Comparison of ENCODE assay signal across 13 mouse cellular contexts in the genomic region with DNA sequence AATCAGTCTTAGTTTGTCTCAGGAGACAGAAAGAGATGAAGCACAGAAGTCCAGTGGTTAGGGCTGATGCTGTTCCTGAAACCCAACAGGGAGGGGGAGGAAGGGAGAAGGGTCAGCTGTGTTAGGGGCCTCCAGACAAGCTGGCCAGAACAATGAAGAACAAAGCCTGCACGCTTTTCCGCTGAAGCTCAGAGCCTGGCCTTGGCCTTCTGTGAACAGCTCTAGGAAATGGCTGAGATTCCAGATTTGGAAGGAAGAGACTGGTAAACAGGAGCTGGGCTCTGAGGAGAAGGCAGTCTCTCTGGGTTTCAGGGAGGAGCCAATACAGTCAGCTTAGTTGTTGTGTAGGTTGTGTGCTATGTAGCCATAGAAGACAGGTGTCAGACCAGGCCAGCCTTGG. TPM values are rescaled to one million over a fixed set of nuclear protein-coding genes. Genes with fewer than 3 reads are reported as not detected.
DNase-seq lines count a peak whose midpoint lies in the region; ATAC-seq and TF ChIP-seq lines count a peak whose summit lies in the region.
"Had no signal": no experiment of that assay in that cellular context is flagged by ENCODE, and none has a peak within 500 bp of the region (broad histone marks: within the 10 kb centered on the region; RNA-seq: fewer than 3 reads in every experiment).

No protein-coding gene starts in this region.

- no peaks in the 10 kb centered on the region for H3K27me3 ChIP-seq in embryonic facial prominence, embryonic 14.5 days (replicated peaks; ENCODE audit: control insufficient read depth, insufficient read depth, low read length)
- H3K27me3 ChIP-seq in embryonic facial prominence, embryonic 10.5 days (replicated peaks; ENCODE audit: low read depth, poor library complexity, severe bottlenecking) = peaks cover 3% of the 10 kb centered on the region; the same call in 1 of the 2 replicates
- no peaks in the 10 kb centered on the region for H3K27me3 ChIP-seq in intestine, postnatal 0 days (replicated peaks; ENCODE audit: control insufficient read depth, insufficient read depth, low read length)
- H3K27me3 ChIP-seq in lung, embryonic 15.5 days = no peaks in the 10 kb centered on the region
- H3K27me3 ChIP-seq: midbrain, embryonic 15.5 days had no signal

- TF ChIP-seq CTCF in intestine, postnatal 0 days (IDR thresholded peaks at IDR 0.05; ENCODE audit: low read depth) = no peak

- no peak overlapping the region for H3K9ac ChIP-seq in embryonic facial prominence, embryonic 14.5 days (ENCODE audit: low read depth, low read length)
- H3K9ac ChIP-seq in intestine, postnatal 0 days (ENCODE audit: low read depth, low read length) = no peak overlapping the region
- no peak overlapping the region for H3K9ac ChIP-seq in lung, embryonic 15.5 days
- H3K9ac ChIP-seq: midbrain, embryonic 15.5 days had no signal

- H3K36me3 ChIP-seq in embryonic facial prominence, embryonic 14.5 days (ENCODE audit: control insufficient read depth, insufficient read depth, low read length) = no peaks in the 10 kb centered on the region
- no peaks in the 10 kb centered on the region for H3K36me3 ChIP-seq in embryonic facial prominence, embryonic 10.5 days (replicated peaks)
- H3K36me3 ChIP-seq in intestine, postnatal 0 days (ENCODE audit: control insufficient read depth, insufficient read depth) = no peaks in the 10 kb centered on the region
- no peaks in the 10 kb centered on the region for H3K36me3 ChIP-seq in lung, embryonic 15.5 days
- H3K36me3 ChIP-seq: midbrain, embryonic 15.5 days had no signal

- WGBS in embryonic facial prominence, embryonic 14.5 days = 69% methylated on average over 2 of the region's 2 CpGs
- WGBS in embryonic facial prominence, embryonic 10.5 days = 76% methylated on average over 2 of the region's 2 CpGs
- WGBS in intestine, postnatal 0 days = 85% methylated on average over 2 of the region's 2 CpGs
- 62% methylated on average over 2 of the region's 2 CpGs for WGBS in lung, embryonic 15.5 days

- peak; percentile 34 for DNase-seq in embryonic facial prominence, embryonic 14.5 days (ENCODE audit: low spot score)
- no peak for DNase-seq in embryonic facial prominence, embryonic 10.5 days (ENCODE audit: low spot score)
- no peak for DNase-seq in spleen, adult 12 weeks (ENCODE audit: low spot score)
- no peak for DNase-seq in urinary bladder, adult 2 months (ENCODE audit: low spot score)
- DNase-seq in right cerebral cortex, postnatal 36 days (ENCODE audit: low spot score in 2 of 2) = no peak
- DNase-seq: gastrocnemius, postnatal 14 days; left cerebral cortex, postnatal 4 days had no signal

- no peak overlapping the region for H3K4me3 ChIP-seq in embryonic facial prominence, embryonic 14.5 days (ENCODE audit: low read depth, low read length)
- H3K4me3 ChIP-seq in embryonic facial prominence, embryonic 10.5 days = no peak overlapping the region
- no peak overlapping the region for H3K4me3 ChIP-seq in brown adipose tissue, adult 24 weeks (ENCODE audit: insufficient read depth, low read depth, low read length)
- no peak overlapping the region for H3K4me3 ChIP-seq in intestine, postnatal 0 days (ENCODE audit: low read depth, low read length)
- no peak overlapping the region for H3K4me3 ChIP-seq in lung, embryonic 15.5 days
- H3K4me3 ChIP-seq: midbrain, embryonic 15.5 days had no signal

- no peaks in the 10 kb centered on the region for H3K9me3 ChIP-seq in embryonic facial prominence, embryonic 14.5 days (ENCODE audit: control insufficient read depth, low read length)
- no peaks in the 10 kb centered on the region for H3K9me3 ChIP-seq in embryonic facial prominence, embryonic 10.5 days
- no peaks in the 10 kb centered on the region for H3K9me3 ChIP-seq in intestine, postnatal 0 days (ENCODE audit: control insufficient read depth)
- H3K9me3 ChIP-seq in lung, embryonic 15.5 days = no peaks in the 10 kb centered on the region
- H3K9me3 ChIP-seq: midbrain, embryonic 15.5 days had no signal

- no peak overlapping the region for H3K27ac ChIP-seq in embryonic facial prominence, embryonic 14.5 days (replicated peaks; ENCODE audit: low read depth, low read length)
- H3K27ac ChIP-seq in embryonic facial prominence, embryonic 10.5 days (replicated peaks) = no peak overlapping the region
- peak overlapping the region; percentile 98 for H3K27ac ChIP-seq in brown adipose tissue, adult 24 weeks (replicated peaks; ENCODE audit: low read depth, low read length)
- 0 out of 2 replicates have a peak overlapping the region, but pooled peaks have one; percentile 58 for H3K27ac ChIP-seq in intestine, postnatal 0 days (ENCODE audit: low read depth, low read length)
- H3K27ac ChIP-seq in lung, embryonic 15.5 days = no peak overlapping the region
- H3K27ac ChIP-seq: midbrain, embryonic 15.5 days had no signal

- H3K4me1 ChIP-seq in embryonic facial prominence, embryonic 14.5 days (ENCODE audit: control insufficient read depth, insufficient read depth, low read length) = no peaks in the 10 kb centered on the region
- 0 out of 2 replicates have a peak, but pooled peaks cover 2% of the 10 kb centered on the region for H3K4me1 ChIP-seq in embryonic facial prominence, embryonic 10.5 days
- H3K4me1 ChIP-seq in brown adipose tissue, adult 24 weeks (ENCODE audit: control insufficient read depth, insufficient read depth, insufficient read length, low read length) = peaks cover 9% of the 10 kb centered on the region; the same call in 1 of the 2 replicates
- H3K4me1 ChIP-seq in intestine, postnatal 0 days (replicated peaks; ENCODE audit: control insufficient read depth, insufficient read depth, low read length) = no peaks in the 10 kb centered on the region
- H3K4me1 ChIP-seq in lung, embryonic 15.5 days = no peaks in the 10 kb centered on the region
- H3K4me1 ChIP-seq: midbrain, embryonic 15.5 days had no signal

- ATAC-seq in embryonic facial prominence, embryonic 14.5 days (ENCODE audit: low read depth) = no peak
- no peak for ATAC-seq in intestine, postnatal 0 days
- ATAC-seq in lung, embryonic 15.5 days (ENCODE audit: borderline replicate concordance, extremely low read depth, low FRiP score, low TSS enrichment) = peak; percentile 32; the same call in 1 of the 2 replicates
- ATAC-seq: midbrain, embryonic 15.5 days; Patski had no signal

- H3K4me2 ChIP-seq in embryonic facial prominence, embryonic 14.5 days (ENCODE audit: low read depth, low read length) = no peak overlapping the region
- no peak overlapping the region for H3K4me2 ChIP-seq in intestine, postnatal 0 days (replicated peaks; ENCODE audit: low read depth)
- H3K4me2 ChIP-seq in lung, embryonic 15.5 days = no peak overlapping the region
- H3K4me2 ChIP-seq: midbrain, embryonic 15.5 days had no signal

RNA-seq across cellular contexts. Expression of gene Robo4, which starts 1.1 kb away (rescaled TPM):
- polyA plus RNA-seq in embryonic facial prominence, embryonic 14.5 days (2014; fragmentation: Nextera tagmentation; extraction: Ambion mirVana) = 10.8 and 12.4 TPM in 2 replicates
- 6.6 and 6.8 TPM in 2 replicates for polyA plus RNA-seq in embryonic facial prominence, embryonic 10.5 days (2016; fragmentation: Nextera tagmentation; extraction: Ambion mirVana)
- 5.8 and 9.8 TPM in 2 replicates for polyA plus RNA-seq in brown adipose tissue, adult 24 weeks (2012; ENCODE audit: insufficient read depth, insufficient read length, missing spikeins)
- polyA plus RNA-seq in intestine, postnatal 0 days (2015; fragmentation: Nextera tagmentation; extraction: Ambion mirVana) = 6.6 and 7.1 TPM in 2 replicates
- polyA plus RNA-seq in lung, embryonic 15.5 days (2015; fragmentation: Nextera tagmentation; extraction: Ambion mirVana) = 20.6 and 23.7 TPM in 2 replicates
- 10.5 and 12.4 TPM in 2 replicates for polyA plus RNA-seq in urinary bladder, adult 2 months (2012; rRNA removed)
- polyA plus RNA-seq: C2C12, Patski had no signal

RNA-seq across cellular contexts. Expression of gene Robo3, which starts 32.5 kb away (rescaled TPM):
- polyA plus RNA-seq in embryonic facial prominence, embryonic 14.5 days (2014; fragmentation: Nextera tagmentation; extraction: Ambion mirVana) = 0.08 and 0.15 TPM in 2 replicates
- 4.1 and 9.4 TPM in 2 replicates for polyA plus RNA-seq in embryonic facial prominence, embryonic 10.5 days (2016; fragmentation: Nextera tagmentation; extraction: Ambion mirVana)
- not detected in 2 replicates for polyA plus RNA-seq in brown adipose tissue, adult 24 weeks (2012; ENCODE audit: insufficient read depth, insufficient read length, missing spikeins)
- 0.07 TPM in 1 of 2 replicates, not detected in the other for polyA plus RNA-seq in intestine, postnatal 0 days (2015; fragmentation: Nextera tagmentation; extraction: Ambion mirVana)
- 0.18 and 0.21 TPM in 2 replicates for polyA plus RNA-seq in lung, embryonic 15.5 days (2015; fragmentation: Nextera tagmentation; extraction: Ambion mirVana)
- 0.07 and 0.12 TPM in 2 replicates for polyA plus RNA-seq in urinary bladder, adult 2 months (2012; rRNA removed)

RNA-seq across cellular contexts. Expression of gene Hepacam, which starts 33.4 kb away (rescaled TPM):
- 0.14 and 0.17 TPM in 2 replicates for polyA plus RNA-seq in embryonic facial prominence, embryonic 14.5 days (2014; fragmentation: Nextera tagmentation; extraction: Ambion mirVana)
- polyA plus RNA-seq in embryonic facial prominence, embryonic 10.5 days (2016; fragmentation: Nextera tagmentation; extraction: Ambion mirVana) = 0.05 TPM in 2 replicates
- not detected in 2 replicates for polyA plus RNA-seq in brown adipose tissue, adult 24 weeks (2012; ENCODE audit: insufficient read depth, insufficient read length, missing spikeins)
- 0.18 and 0.38 TPM in 2 replicates for polyA plus RNA-seq in intestine, postnatal 0 days (2015; fragmentation: Nextera tagmentation; extraction: Ambion mirVana)
- 0.11 and 0.14 TPM in 2 replicates for polyA plus RNA-seq in lung, embryonic 15.5 days (2015; fragmentation: Nextera tagmentation; extraction: Ambion mirVana)
- 0.18 and 0.21 TPM in 2 replicates for polyA plus RNA-seq in urinary bladder, adult 2 months (2012; rRNA removed)
- polyA plus RNA-seq: Patski had no signal

RNA-seq across cellular contexts. Expression of gene Ccdc15, which starts 52.4 kb away (rescaled TPM):
- 6.0 and 6.9 TPM in 2 replicates for polyA plus RNA-seq in embryonic facial prominence, embryonic 14.5 days (2014; fragmentation: Nextera tagmentation; extraction: Ambion mirVana)
- 10.2 and 10.3 TPM in 2 replicates for polyA plus RNA-seq in embryonic facial prominence, embryonic 10.5 days (2016; fragmentation: Nextera tagmentation; extraction: Ambion mirVana)
- polyA plus RNA-seq in brown adipose tissue, adult 24 weeks (2012; ENCODE audit: insufficient read depth, insufficient read length, missing spikeins) = 1.4 and 1.5 TPM in 2 replicates
- polyA plus RNA-seq in intestine, postnatal 0 days (2015; fragmentation: Nextera tagmentation; extraction: Ambion mirVana) = 1.8 and 1.9 TPM in 2 replicates
- polyA plus RNA-seq in lung, embryonic 15.5 days (2015; fragmentation: Nextera tagmentation; extraction: Ambion mirVana) = 9.0 and 9.3 TPM in 2 replicates
- polyA plus RNA-seq in urinary bladder, adult 2 months (2012; rRNA removed) = 1.3 and 1.4 TPM in 2 replicates

Comparison
In these comparisons a context has a peak if more than half of its experiments do, and no peak if none do; other contexts are left out.
1. H3K27ac ChIP-seq: peak in brown adipose tissue, adult 24 weeks (single experiment) and intestine, postnatal 0 days (single experiment); none in embryonic facial prominence, embryonic 14.5 days (single experiment), embryonic facial prominence, embryonic 10.5 days (single experiment) and lung, embryonic 15.5 days (single experiment).